Mouse (Mus musculus) ES-Bruce4 (cell line): ENCODE measurements around the gene Lsp1. TPM values are rescaled to one million over a fixed set of nuclear protein-coding genes. Genes with fewer than 3 reads are reported as not detected.

ENCODE experiments used
- H3K27ac ChIP-seq: 2 replicates; pipeline ENCODE4 v1.5.1; 2012; ENCODE audit warnings: low read length, inconsistent platforms; ENCODE audit not compliant: insufficient read depth
- H3K27me3 ChIP-seq: 2 replicates; pipeline ENCODE4 v1.6.1; 2012; ENCODE audit warnings: mild to moderate bottlenecking, low read length, inconsistent platforms; ENCODE audit not compliant: control insufficient read depth, poor library complexity, insufficient read depth, severe bottlenecking
- H3K36me3 ChIP-seq: 2 replicates; pipeline ENCODE4 v1.6.1; 2012; ENCODE audit warnings: inconsistent platforms, mild to moderate bottlenecking, low read length, moderate library complexity; ENCODE audit not compliant: control insufficient read depth, poor library complexity, insufficient read depth, severe bottlenecking
- H3K4me1 ChIP-seq: one replicate; pipeline ENCODE4 v1.8.1; 2011; ENCODE audit warnings: low read length; ENCODE audit not compliant: control insufficient read depth, insufficient read depth
- H3K4me3 ChIP-seq: 2 replicates; pipeline ENCODE4 v1.5.1; 2011; ENCODE audit warnings: low read depth, mild to moderate bottlenecking, low read length
- H3K9ac ChIP-seq: 2 replicates; pipeline ENCODE4 v1.6.1; 2012; ENCODE audit warnings: low read depth, mild to moderate bottlenecking, inconsistent platforms; ENCODE audit not compliant: poor library complexity, severe bottlenecking
- H3K9me3 ChIP-seq: replicated peaks from 2 replicates; pipeline ENCODE4 v1.6.1; 2012; ENCODE audit warnings: mild to moderate bottlenecking, low read length, inconsistent platforms; ENCODE audit not compliant: control insufficient read depth, poor library complexity, insufficient read depth, severe bottlenecking
- CTCF ChIP-seq: IDR thresholded peaks from one replicate; pipeline ENCODE4 v1.8.1; 2011; ENCODE audit warnings: low read depth, low read length
- EP300 ChIP-seq: IDR thresholded peaks from 2 replicates; pipeline ENCODE4 v1.6.1; 2011; ENCODE audit warnings: low read depth, low read length; ENCODE audit not compliant: insufficient read depth
- POLR2A ChIP-seq: IDR thresholded peaks from one replicate; pipeline ENCODE4 v1.8.1; 2011; ENCODE audit warnings: low read length; ENCODE audit not compliant: insufficient read depth
- polyA plus RNA-seq: library from polyadenylated mRNA; stranded (reverse); fragments of >200 nt; gene quantifications from 2 replicates; pipeline ENCODE4 v1.2.4, GENCODE M21; 2011; ENCODE audit warnings: low read depth; ENCODE audit not compliant: missing spikeins, insufficient read depth, insufficient read length

Gene Lsp1
- polyA plus RNA-seq, 1 experiment: 6.0 TPM

GRCm38 (mm10) chr7:142484780-142485179, 24.2 kb downstream of the Lsp1 start:
- Histone ChIP-seq H3K27ac (no peak overlapping the region), H3K36me3 (no peaks in the 10 kb centered on the region), H3K4me1 (no peaks in the 10 kb centered on the region), H3K27me3 (no peaks in the 10 kb centered on the region), H3K9ac (no peak overlapping the region), H3K9me3 (no peaks in the 10 kb centered on the region), H3K4me3 (no peak overlapping the region)
- TF ChIP-seq CTCF (no peak), EP300 (no peak), POLR2A (no peak)

- TF ChIP-seq CTCF: no peak
- TF ChIP-seq EP300: no peak
- no peak for TF ChIP-seq POLR2A
Observed at GRCm38 (mm10) chr7:142486751-142487162, 26.1 kb downstream of the Lsp1 start.

GRCm38 (mm10) chr7:142487341-142487859, 26.8 kb downstream of the Lsp1 start:
- no peaks in the 10 kb centered on the region for H3K27me3 ChIP-seq
- H3K4me3 ChIP-seq: no peak overlapping the region
- no peak overlapping the region for H3K9ac ChIP-seq
- no peaks in the 10 kb centered on the region for H3K9me3 ChIP-seq
- no peak overlapping the region for H3K27ac ChIP-seq
- no peaks in the 10 kb centered on the region for H3K36me3 ChIP-seq
- H3K4me1 ChIP-seq: no peaks in the 10 kb centered on the region
- TF ChIP-seq EP300 (no peak), CTCF (peak; percentile 61)

More at GRCm38 (mm10) chr7:142486751-142487162, 26.1 kb downstream of the Lsp1 start:
- H3K27me3 ChIP-seq: no peaks in the 10 kb centered on the region
- H3K27ac ChIP-seq: no peak overlapping the region
- H3K4me1 ChIP-seq: no peaks in the 10 kb centered on the region
- no peak overlapping the region for H3K4me3 ChIP-seq
- no peak overlapping the region for H3K9ac ChIP-seq
- H3K9me3 ChIP-seq: no peaks in the 10 kb centered on the region
- H3K36me3 ChIP-seq: no peaks in the 10 kb centered on the region

- Histone ChIP-seq H3K27me3 (no peaks in the 10 kb centered on the region), H3K27ac (no peak overlapping the region), H3K36me3 (no peaks in the 10 kb centered on the region), H3K4me3 (no peak overlapping the region), H3K9me3 (no peaks in the 10 kb centered on the region), H3K9ac (no peak overlapping the region), H3K4me1 (no peaks in the 10 kb centered on the region)
- TF ChIP-seq CTCF (no peak), EP300 (no peak), POLR2A (no peak)
Observed at GRCm38 (mm10) chr7:142488053-142488452, 27.4 kb downstream of the Lsp1 start.

- no peak overlapping the region for H3K27ac ChIP-seq
- no peak overlapping the region for H3K4me3 ChIP-seq
- TF ChIP-seq POLR2A (no peak), CTCF (no peak), EP300 (no peak)
- H3K36me3 ChIP-seq: no peaks in the 10 kb centered on the region
- H3K9ac ChIP-seq: no peak overlapping the region
- H3K9me3 ChIP-seq: no peaks in the 10 kb centered on the region
- H3K27me3 ChIP-seq: no peaks in the 10 kb centered on the region
- H3K4me1 ChIP-seq: no peaks in the 10 kb centered on the region
Observed at GRCm38 (mm10) chr7:142493535-142493934, 32.9 kb downstream of the Lsp1 start.

GRCm38 (mm10) chr7:142496158-142496557, 35.5 kb downstream of the Lsp1 start:
- H3K27ac ChIP-seq: no peak overlapping the region
- TF ChIP-seq EP300: no peak
- TF ChIP-seq POLR2A: no peak
- no peak for TF ChIP-seq CTCF
- H3K36me3 ChIP-seq: no peaks in the 10 kb centered on the region
- H3K4me1 ChIP-seq: no peaks in the 10 kb centered on the region
- H3K4me3 ChIP-seq: no peak overlapping the region
- H3K9ac ChIP-seq: no peak overlapping the region
- no peaks in the 10 kb centered on the region for H3K27me3 ChIP-seq
- H3K9me3 ChIP-seq: no peaks in the 10 kb centered on the region
